Mouse (Mus musculus) liver, embryonic 13.5 days (tissue): ENCODE results near the gene Mgat5. TPM values are rescaled to one million over a fixed set of nuclear protein-coding genes. Genes with fewer than 3 reads are reported as not detected.
A peak's percentile ranks its signal among the peaks of the same experiment; 100 is the strongest.

Source experiments
- ATAC-seq: fragments of 200-750 bp; cut with Nextera tagmentation; 2 replicates; pipeline ENCODE4 v1.8.0; 2017; ENCODE audit warnings: low read depth, mild to moderate bottlenecking, moderate number of reproducible peaks, moderate library complexity
- DNase-seq: peaks from one replicate; pipeline ENCODE4 v3.0.0; 2022
- H3K27ac ChIP-seq: fragments of 300-500 bp; sonication (generic); 2 replicates; pipeline ENCODE4 v1.5.1; 2015; ENCODE audit warnings: moderate library complexity, mild to moderate bottlenecking, inconsistent platforms
- H3K27me3 ChIP-seq: fragments of 300-500 bp; sonication (generic); 2 replicates; pipeline ENCODE4 v1.6.1; 2015; ENCODE audit warnings: mild to moderate bottlenecking, inconsistent platforms
- H3K36me3 ChIP-seq: fragments of 300-500 bp; sonication (generic); 2 replicates; pipeline ENCODE4 v1.6.1; 2015; ENCODE audit warnings: mild to moderate bottlenecking, inconsistent platforms
- H3K4me1 ChIP-seq: fragments of 300-500 bp; sonication (generic); replicated peaks from 2 replicates; pipeline ENCODE4 v1.6.1; 2015; ENCODE audit warnings: inconsistent platforms
- H3K4me2 ChIP-seq: fragments of 300-500 bp; sonication (generic); 2 replicates; pipeline ENCODE4 v1.6.1; 2015; ENCODE audit warnings: inconsistent platforms, mild to moderate bottlenecking, moderate library complexity
- H3K4me3 ChIP-seq: fragments of 300-500 bp; sonication (generic); replicated peaks from 2 replicates; pipeline ENCODE4 v1.5.1; 2015; ENCODE audit warnings: mild to moderate bottlenecking, inconsistent platforms
- H3K9ac ChIP-seq: fragments of 300-500 bp; sonication (generic); 2 replicates; pipeline ENCODE4 v1.6.1; 2015; ENCODE audit warnings: mild to moderate bottlenecking, inconsistent platforms
- H3K9me3 ChIP-seq: fragments of 300-500 bp; sonication (generic); replicated peaks from 2 replicates; pipeline ENCODE4 v1.6.1; 2016; ENCODE audit warnings: inconsistent platforms
- WGBS: fragments of 180-500 bp; shearing (Covaris S2); methylation state at CpG from one replicate; pipeline ENCODE4 v1.1.7; 2015; ENCODE audit not compliant: insufficient replicate concordance; 5-methylcytosine and 5-hydroxymethylcytosine counted together
- polyA plus RNA-seq: library from polyadenylated mRNA; unstranded; fragments of >200 nt; fragmentation: Nextera tagmentation; extraction: Ambion mirVana; gene quantifications from 2 replicates; pipeline ENCODE4 v1.2.1, GENCODE M21; 2015

The Mgat5 gene
- polyA plus RNA-seq, 1 experiment from 2014 or later, result 0.62 TPM

DNA sequence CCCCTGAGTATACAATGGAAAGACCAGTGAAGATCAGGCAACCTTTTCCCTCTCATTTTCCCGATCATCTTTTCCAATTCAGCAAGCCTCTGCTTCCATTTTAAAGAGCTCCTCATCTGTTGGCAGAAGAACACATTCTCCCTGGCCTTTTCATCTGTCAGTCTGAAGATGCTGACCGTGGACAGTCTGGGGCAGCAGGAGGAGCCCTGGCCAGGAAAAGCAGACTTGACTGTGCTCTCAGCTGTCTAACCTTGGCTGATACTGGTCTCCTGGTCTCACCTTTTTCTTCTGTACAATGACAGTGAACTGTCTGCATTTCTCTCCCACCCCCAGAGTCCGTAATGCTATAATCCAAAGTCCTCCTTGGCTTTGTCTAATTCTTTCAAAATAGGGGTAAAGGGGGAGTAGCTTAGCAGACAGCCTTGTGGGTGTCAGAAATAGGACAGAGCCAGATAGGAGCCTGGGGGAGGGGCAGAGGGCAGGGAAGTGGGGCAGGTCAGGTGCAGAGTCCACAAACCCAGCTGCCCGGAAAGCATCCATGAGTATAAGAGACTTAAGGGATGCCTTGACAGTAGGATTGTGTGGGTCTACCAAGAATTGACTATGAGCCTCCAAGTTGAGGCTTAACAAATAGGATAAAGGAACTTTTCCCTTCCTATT is 214.2 kb downstream of the Mgat5 start:
- H3K4me1 ChIP-seq, result no peaks in the 10 kb centered on the region; the same call in none of the 2 replicates
- H3K36me3 ChIP-seq, result no peaks in the 10 kb centered on the region
- no peak overlapping the region for H3K4me2 ChIP-seq
- no peak overlapping the region for H3K27ac ChIP-seq
- H3K9ac ChIP-seq, result no peak overlapping the region
- ATAC-seq (peak; percentile 67), DNase-seq (no peak)
- no peaks in the 10 kb centered on the region for H3K27me3 ChIP-seq
- no peak overlapping the region for H3K4me3 ChIP-seq
- no peaks in the 10 kb centered on the region for H3K9me3 ChIP-seq
- 68% methylated on average over 4 of the region's 4 CpGs for WGBS

- Histone ChIP-seq H3K27me3 (no peaks in the 10 kb centered on the region), H3K4me3 (no peak overlapping the region), H3K9me3 (no peaks in the 10 kb centered on the region), H3K27ac (no peak overlapping the region), H3K9ac (no peak overlapping the region), H3K4me2 (no peak overlapping the region), H3K36me3 (no peaks in the 10 kb centered on the region), H3K4me1 (no peaks in the 10 kb centered on the region; the same call in none of the 2 replicates)
- DNase-seq, result no peak
- ATAC-seq, result no peak
- WGBS, result 65% methylated on average over 7 of the region's 7 CpGs
These were observed 214.8 kb downstream of the Mgat5 start for GRCm38 (mm10) chr1:127419581-127419980.

- no peaks in the 10 kb centered on the region for H3K9me3 ChIP-seq
- H3K27ac ChIP-seq, result no peak overlapping the region
- no peak overlapping the region for H3K9ac ChIP-seq
- no peaks in the 10 kb centered on the region; the same call in none of the 2 replicates for H3K4me1 ChIP-seq
- WGBS, result 73% methylated on average over 13 of the region's 13 CpGs
- H3K27me3 ChIP-seq, result no peaks in the 10 kb centered on the region
- DNase-seq, result no peak
- H3K4me2 ChIP-seq, result no peak overlapping the region
- no peaks in the 10 kb centered on the region for H3K36me3 ChIP-seq
- no peak for ATAC-seq
- H3K4me3 ChIP-seq, result no peak overlapping the region
These were observed 215.6 kb downstream of the Mgat5 start for GRCm38 (mm10) chr1:127420383-127420782.

- no peaks in the 10 kb centered on the region; the same call in none of the 2 replicates for H3K4me1 ChIP-seq
- H3K4me3 ChIP-seq, result no peak overlapping the region
- H3K36me3 ChIP-seq, result no peaks in the 10 kb centered on the region
- DNase-seq (no peak), ATAC-seq (no peak)
- WGBS, result 86% methylated on average over 15 of the region's 15 CpGs
- no peaks in the 10 kb centered on the region for H3K9me3 ChIP-seq
- H3K4me2 ChIP-seq, result no peak overlapping the region
- no peak overlapping the region for H3K9ac ChIP-seq
- no peak overlapping the region for H3K27ac ChIP-seq
- H3K27me3 ChIP-seq, result no peaks in the 10 kb centered on the region
These were observed 216.0 kb downstream of the Mgat5 start for GRCm38 (mm10) chr1:127420795-127421194.

GRCm38 (mm10) chr1:127422565-127422964 is 217.8 kb downstream of the Mgat5 start:
- H3K9me3 ChIP-seq, result no peaks in the 10 kb centered on the region
- H3K9ac ChIP-seq, result no peak overlapping the region
- no peak overlapping the region for H3K27ac ChIP-seq
- no peak overlapping the region for H3K4me2 ChIP-seq
- no peaks in the 10 kb centered on the region; the same call in none of the 2 replicates for H3K4me1 ChIP-seq
- no peaks in the 10 kb centered on the region for H3K27me3 ChIP-seq
- WGBS, result 60% methylated on average over 4 of the region's 4 CpGs
- DNase-seq, result no peak
- H3K4me3 ChIP-seq, result no peak overlapping the region
- no peak for ATAC-seq
- H3K36me3 ChIP-seq, result no peaks in the 10 kb centered on the region

GRCm38 (mm10) chr1:127425021-127425532 is 220.3 kb downstream of the Mgat5 start:
- Histone ChIP-seq H3K4me3 (no peak overlapping the region), H3K9ac (no peak overlapping the region), H3K4me2 (no peak overlapping the region), H3K4me1 (no peaks in the 10 kb centered on the region), H3K27ac (no peak overlapping the region), H3K27me3 (no peaks in the 10 kb centered on the region), H3K36me3 (no peaks in the 10 kb centered on the region), H3K9me3 (no peaks in the 10 kb centered on the region)
- ATAC-seq, result no peak
- WGBS, result 41% methylated on average over 6 of the region's 6 CpGs
- no peak for DNase-seq

GRCm38 (mm10) chr1:127430290-127430689 is 225.5 kb downstream of the Mgat5 start:
- H3K27ac ChIP-seq, result no peak overlapping the region
- H3K4me1 ChIP-seq, result no peaks in the 10 kb centered on the region
- H3K36me3 ChIP-seq, result no peaks in the 10 kb centered on the region
- WGBS, result 74% methylated on average over 7 of the region's 7 CpGs
- ATAC-seq (no peak), DNase-seq (no peak)
- no peaks in the 10 kb centered on the region for H3K9me3 ChIP-seq
- H3K27me3 ChIP-seq, result no peaks in the 10 kb centered on the region
- H3K4me2 ChIP-seq, result no peak overlapping the region
- H3K9ac ChIP-seq, result no peak overlapping the region
- no peak overlapping the region for H3K4me3 ChIP-seq

DNA sequence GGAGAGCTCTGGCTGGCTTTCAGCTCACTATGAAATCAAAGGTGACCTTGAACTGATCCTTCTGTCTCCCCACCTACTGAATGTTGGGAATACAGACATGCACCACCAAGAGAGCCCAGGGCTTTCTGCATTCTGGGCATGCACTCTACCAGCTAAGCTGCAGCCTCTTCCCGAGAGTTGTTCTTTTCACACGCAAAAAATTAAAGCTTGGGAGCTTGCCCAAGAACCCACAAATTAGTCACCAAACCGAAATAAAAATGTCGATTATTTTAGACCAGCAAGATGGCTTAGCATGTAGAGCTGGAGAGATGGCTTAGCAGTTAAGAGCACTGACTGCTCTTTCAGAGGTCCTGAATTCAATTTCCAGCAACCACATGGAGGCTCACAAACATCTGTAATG is 230.0 kb downstream of the Mgat5 start:
- Histone ChIP-seq H3K9me3 (no peaks in the 10 kb centered on the region), H3K36me3 (no peaks in the 10 kb centered on the region), H3K27me3 (no peaks in the 10 kb centered on the region), H3K4me1 (no peaks in the 10 kb centered on the region), H3K27ac (no peak overlapping the region), H3K4me2 (no peak overlapping the region), H3K9ac (no peak overlapping the region), H3K4me3 (no peak overlapping the region)
- 69% methylated on average over 4 of the region's 4 CpGs for whole genome bisulfite sequencing
- no peak for DNase-seq
- ATAC-seq, result no peak

GRCm38 (mm10) chr1:127437091-127437490 is 232.3 kb downstream of the Mgat5 start:
- H3K4me3 ChIP-seq, result no peak overlapping the region
- H3K9ac ChIP-seq, result no peak overlapping the region
- H3K36me3 ChIP-seq, result no peaks in the 10 kb centered on the region
- H3K9me3 ChIP-seq, result no peaks in the 10 kb centered on the region
- no peaks in the 10 kb centered on the region for H3K4me1 ChIP-seq
- H3K4me2 ChIP-seq, result no peak overlapping the region
- no peak overlapping the region for H3K27ac ChIP-seq
- DNase-seq (no peak), ATAC-seq (no peak)
- WGBS, result 67% methylated on average over 6 of the region's 6 CpGs
- H3K27me3 ChIP-seq, result no peaks in the 10 kb centered on the region

GRCm38 (mm10) chr1:127439452-127439891 is 234.7 kb downstream of the Mgat5 start:
- DNase-seq, result no peak
- ATAC-seq, result no peak
- Histone ChIP-seq H3K9me3 (no peaks in the 10 kb centered on the region), H3K4me2 (no peak overlapping the region), H3K36me3 (no peaks in the 10 kb centered on the region), H3K4me3 (no peak overlapping the region), H3K27me3 (no peaks in the 10 kb centered on the region), H3K27ac (no peak overlapping the region), H3K4me1 (no peaks in the 10 kb centered on the region), H3K9ac (no peak overlapping the region)
- 79% methylated on average over 9 of the region's 9 CpGs for WGBS

GRCm38 (mm10) chr1:127441007-127441406 is 236.2 kb downstream of the Mgat5 start:
- Histone ChIP-seq H3K9me3 (no peaks in the 10 kb centered on the region), H3K4me2 (no peak overlapping the region), H3K4me3 (no peak overlapping the region), H3K36me3 (no peaks in the 10 kb centered on the region), H3K9ac (no peak overlapping the region), H3K4me1 (no peaks in the 10 kb centered on the region), H3K27ac (no peak overlapping the region), H3K27me3 (no peaks in the 10 kb centered on the region)
- DNase-seq (no peak), ATAC-seq (no peak)
- WGBS, result 54% methylated on average over 1 of the region's 1 CpGs

DNA sequence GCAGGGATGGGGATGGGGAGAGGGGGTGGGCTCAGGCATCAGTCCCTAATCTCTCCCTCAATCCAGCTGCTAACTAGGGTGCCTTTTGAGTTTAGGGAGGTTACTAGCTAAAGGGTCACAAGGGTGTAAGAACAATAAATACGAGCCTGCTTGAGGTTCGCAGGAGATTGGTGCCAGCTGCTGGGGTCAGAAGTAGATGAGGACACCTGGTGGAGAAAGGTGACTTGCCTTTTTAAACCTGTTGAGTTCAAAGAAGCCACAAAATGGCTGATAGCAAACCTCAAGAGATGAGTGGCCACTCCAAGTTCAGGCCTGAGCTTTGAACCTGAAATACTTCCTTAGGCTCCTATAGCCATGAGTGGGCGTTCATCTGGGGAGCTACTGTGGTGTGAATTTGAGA is 236.9 kb downstream of the Mgat5 start:
- H3K4me3 ChIP-seq, result no peak overlapping the region
- no peaks in the 10 kb centered on the region for H3K27me3 ChIP-seq
- H3K4me1 ChIP-seq, result no peaks in the 10 kb centered on the region
- H3K4me2 ChIP-seq, result no peak overlapping the region
- no peak overlapping the region for H3K9ac ChIP-seq
- H3K36me3 ChIP-seq, result no peaks in the 10 kb centered on the region
- H3K27ac ChIP-seq, result no peak overlapping the region
- H3K9me3 ChIP-seq, result no peaks in the 10 kb centered on the region
- 66% methylated on average over 3 of the region's 3 CpGs for WGBS
- ATAC-seq (no peak), DNase-seq (no peak)
